Mouse (Mus musculus): ENCODE measurements around the gene Zfp446. TPM values are rescaled to one million over a fixed set of nuclear protein-coding genes. Genes with fewer than 3 reads are reported as not detected.
A peak's percentile ranks its signal among the peaks of the same experiment; 100 is the strongest.

Gene Zfp446
- total and polyA plus RNA-seq, 3 experiments = 7.8 to 12.9 (median 12.8) TPM

- dilution Hi-C loops (cut with MboI; ENCODE audit: extremely low pct_ligation_motif_present, extremely low pct_unique_long_range_greater_than_20kb, low sequenced_read_pairs) = no loop called here
- H3K36me3 ChIP-seq (replicated peaks in 1 of 2; ENCODE audit: control insufficient read depth in 1 of 2, insufficient read depth in 1 of 2, low read length in 1 of 2) = peaks cover 25 to 39% of the 10 kb centered on the region in 2 experiments
Measured at GRCm38 (mm10) chr7:13007341-13008092, 29.9 kb downstream of the Zfp446 start.

GRCm38 (mm10) chr7:13009143-13010004 is 31.7 kb downstream of the Zfp446 start:
- dilution Hi-C loops (cut with MboI; ENCODE audit: extremely low pct_ligation_motif_present, extremely low pct_unique_long_range_greater_than_20kb, low sequenced_read_pairs) (no loop called here), in situ Hi-C loops (cut with MboI; ENCODE audit: low pct_ligation_motif_present, low pct_unique_long_range_greater_than_20kb, low sequenced_read_pairs) (loop anchor here (5.0 to 25.0 kb wide), 4 partner anchors 33 to 522 kb away; partner anchors contain the start of gene Zfp606)
- Histone ChIP-seq H3K36me3 (replicated peaks in 1 of 2; ENCODE audit: control insufficient read depth in 1 of 2, insufficient read depth in 1 of 2, low read length in 1 of 2) (peaks cover 25 to 36% of the 10 kb centered on the region in 2 experiments), H3K27me3 (replicated peaks) (peaks cover 7% of the 10 kb centered on the region), H3K4me1 (ENCODE audit: control insufficient read depth in 1 of 2, insufficient read depth in 2 of 2) (peaks cover 8 to 14% of the 10 kb centered on the region in 2 experiments; a peak in 2 of 4 replicates), H3K4me3 (replicated peaks in 1 of 3; ENCODE audit: low read depth in 2 of 3, low read length in 2 of 3, poor library complexity in 1 of 3) (peak overlapping the region; percentile 84 to 95 (median 84)), H3K9ac (ENCODE audit: insufficient read depth, low read depth) (peak overlapping the region; percentile 94), H3K4me2 (ENCODE audit: insufficient read depth, low read depth, poor library complexity, severe bottlenecking) (peak overlapping the region; percentile 70), H3K79me2 (replicated peaks; ENCODE audit: control insufficient read depth, extremely low read depth, insufficient read depth, poor library complexity, severe bottlenecking) (0 out of 2 replicates have a peak, but pooled peaks cover 3% of the 10 kb centered on the region), H3K9me3 (replicated peaks; ENCODE audit: low read length) (no peaks in the 10 kb centered on the region), H3K27ac (ENCODE audit: insufficient read depth, low read depth) (peak overlapping the region; percentile 89)
- DNase-seq (ENCODE audit: extremely low read depth) = peak; percentile 97
- 0 out of 2 replicates have a peak, but pooled peaks have one; percentile 6 for TF ChIP-seq USF2 (conservative IDR thresholded peaks at IDR 0.05; ENCODE audit: low read depth, low read length)
- TF ChIP-seq JUND (conservative IDR thresholded peaks at IDR 0.05; ENCODE audit: low read depth, low read length) = 0 out of 2 replicates have a peak, but pooled peaks have one; percentile 21
- peak; percentile 15; the same call in 1 of the 2 replicates for TF ChIP-seq ZC3H11A (IDR thresholded peaks at IDR 0.05; ENCODE audit: low read depth, low read length)
- TF ChIP-seq PAX5 (IDR thresholded peaks at IDR 0.05; ENCODE audit: low read length) = no peak
- peak; percentile 95 for TF ChIP-seq HCFC1 (IDR thresholded peaks at IDR 0.05; ENCODE audit: low read depth, low read length)
- TF ChIP-seq TBP (conservative IDR thresholded peaks at IDR 0.05; ENCODE audit: low read depth, low read length) = peak; percentile 90
- TF ChIP-seq SIN3A (IDR thresholded peaks at IDR 0.05; ENCODE audit: low read length) = peak; percentile 97
- TF ChIP-seq MXI1 (IDR thresholded peaks at IDR 0.05; ENCODE audit: low read depth, low read length) = peak; percentile 90
- TF ChIP-seq CHD1 (IDR thresholded peaks at IDR 0.05; ENCODE audit: low read depth, low read length) = no peak; the same call in 1 of the 2 replicates
- peak; percentile 79 for TF ChIP-seq MYC (IDR thresholded peaks at IDR 0.05; ENCODE audit: low read depth, low read length)
- peak; percentile 87 for TF ChIP-seq MEF2A (IDR thresholded peaks at IDR 0.05; ENCODE audit: borderline replicate concordance, low read depth, low read length)
- TF ChIP-seq RAD21 (IDR thresholded peaks at IDR 0.05; ENCODE audit: low read depth, low read length) = peak; percentile 63
- peak; percentile 83 for TF ChIP-seq POLR2A (IDR thresholded peaks at IDR 0.05; ENCODE audit: low read depth, low read length)
- no peak for TF ChIP-seq MAFK (IDR thresholded peaks at IDR 0.05; ENCODE audit: insufficient replicate concordance, low read length)
- TF ChIP-seq GABPA (IDR thresholded peaks at IDR 0.05; ENCODE audit: insufficient replicate concordance, low read depth, low read length) = peak; percentile 47; the same call in 1 of the 2 replicates
- peak; percentile 85 for TF ChIP-seq MAZ (IDR thresholded peaks at IDR 0.05; ENCODE audit: low read depth, low read length)
- TF ChIP-seq ZMIZ1 (IDR thresholded peaks at IDR 0.05; ENCODE audit: low read depth, low read length) = peak; percentile 66; the same call in 1 of the 2 replicates
- TF ChIP-seq ELF1 (IDR thresholded peaks at IDR 0.05; ENCODE audit: low read depth, low read length) = peak; percentile 96
- peak; percentile 78 for TF ChIP-seq NELFE (IDR thresholded peaks at IDR 0.05; ENCODE audit: low read depth, low read length)
- 0 out of 2 replicates have a peak, but pooled peaks have one; percentile 11 for TF ChIP-seq EP300 (IDR thresholded peaks at IDR 0.05; ENCODE audit: low read length)
- peak; percentile 82 for TF ChIP-seq BHLHE40 (IDR thresholded peaks at IDR 0.05; ENCODE audit: low read depth, low read length)
- no peak for TF ChIP-seq ZNF384 (IDR thresholded peaks at IDR 0.05; ENCODE audit: low read depth, low read length)

More at GRCm38 (mm10) chr7:13007341-13008092, 29.9 kb downstream of the Zfp446 start:
- no peak overlapping the region for H3K4me3 ChIP-seq (replicated peaks in 1 of 3; ENCODE audit: low read depth in 2 of 3, low read length in 2 of 3, poor library complexity in 1 of 3)
- in situ Hi-C loops (cut with MboI; ENCODE audit: low pct_ligation_motif_present, low pct_unique_long_range_greater_than_20kb, low sequenced_read_pairs) = loop anchor here (5.0 to 25.0 kb wide), 4 partner anchors 35 to 520 kb away; partner anchors contain the start of gene Zfp606
- H3K4me1 ChIP-seq (ENCODE audit: control insufficient read depth in 1 of 2, insufficient read depth in 2 of 2) = peaks cover 8 to 14% of the 10 kb centered on the region in 2 experiments; a peak in 2 of 4 replicates
- no peak for TF ChIP-seq RAD21 (IDR thresholded peaks at IDR 0.05; ENCODE audit: low read depth, low read length)
- no peak for TF ChIP-seq CHD1 (IDR thresholded peaks at IDR 0.05; ENCODE audit: low read depth, low read length)
- no peak for TF ChIP-seq MXI1 (IDR thresholded peaks at IDR 0.05; ENCODE audit: low read depth, low read length)
- TF ChIP-seq MAZ (IDR thresholded peaks at IDR 0.05; ENCODE audit: low read depth, low read length) = no peak
- no peak for TF ChIP-seq ZC3H11A (IDR thresholded peaks at IDR 0.05; ENCODE audit: low read depth, low read length)
- no peak for TF ChIP-seq E2F4 (IDR thresholded peaks at IDR 0.05; ENCODE audit: insufficient replicate concordance, low read depth, low read length)
- no peak for TF ChIP-seq USF2 (conservative IDR thresholded peaks at IDR 0.05; ENCODE audit: low read depth, low read length)
- no peak for TF ChIP-seq EP300 (IDR thresholded peaks at IDR 0.05; ENCODE audit: low read length)
- no peak for TF ChIP-seq ZKSCAN1 (IDR thresholded peaks at IDR 0.05; ENCODE audit: borderline replicate concordance, low read depth, low read length)
- no peak for TF ChIP-seq IRF4 (IDR thresholded peaks at IDR 0.05; ENCODE audit: low read depth, low read length)
- no peak for TF ChIP-seq NELFE (IDR thresholded peaks at IDR 0.05; ENCODE audit: low read depth, low read length)
- TF ChIP-seq GABPA (IDR thresholded peaks at IDR 0.05; ENCODE audit: insufficient replicate concordance, low read depth, low read length) = no peak
- TF ChIP-seq ZNF384 (IDR thresholded peaks at IDR 0.05; ENCODE audit: low read depth, low read length) = no peak
- no peak for TF ChIP-seq BHLHE40 (IDR thresholded peaks at IDR 0.05; ENCODE audit: low read depth, low read length)
- TF ChIP-seq TBP (conservative IDR thresholded peaks at IDR 0.05; ENCODE audit: low read depth, low read length) = no peak
- no peak for TF ChIP-seq MAFK (IDR thresholded peaks at IDR 0.05; ENCODE audit: insufficient replicate concordance, low read length)
- no peak overlapping the region for H3K27ac ChIP-seq (ENCODE audit: insufficient read depth, low read depth)
- no peak for DNase-seq (ENCODE audit: extremely low read depth)
- no peaks in the 10 kb centered on the region for H3K9me3 ChIP-seq (replicated peaks; ENCODE audit: low read length)
- no peaks in the 10 kb centered on the region for H3K27me3 ChIP-seq (replicated peaks)
- 0 out of 2 replicates have a peak, but pooled peaks cover 3% of the 10 kb centered on the region for H3K79me2 ChIP-seq (replicated peaks; ENCODE audit: control insufficient read depth, extremely low read depth, insufficient read depth, poor library complexity, severe bottlenecking)
- no peak overlapping the region for H3K4me2 ChIP-seq (ENCODE audit: insufficient read depth, low read depth, poor library complexity, severe bottlenecking)
- H3K9ac ChIP-seq (ENCODE audit: insufficient read depth, low read depth) = no peak overlapping the region

Data from CH12.LX (cell line).